Mouse (Mus musculus): Measurements from ENCODE around the gene Dpm1. TPM values are rescaled to one million over a fixed set of nuclear protein-coding genes. Genes with fewer than 3 reads are reported as not detected.
A peak's percentile ranks its signal among the peaks of the same experiment; 100 is the strongest.

The Dpm1 gene
- polyA plus RNA-seq, 1 experiment from 2014 or later, result 104 TPM

GRCm38 (mm10) chr2:168191856-168192255, 38.5 kb downstream of the Dpm1 start:
- Histone ChIP-seq H3K4me2 (ENCODE audit: low read depth, low read length) (no peak overlapping the region), H3K4me3 (ENCODE audit: low read length) (no peak overlapping the region), H3K27ac (ENCODE audit: low read length) (no peak overlapping the region), H3K9ac (ENCODE audit: low read length) (no peak overlapping the region), H3K9me3 (replicated peaks; ENCODE audit: control insufficient read depth, low read length) (no peaks in the 10 kb centered on the region), H3K4me1 (ENCODE audit: control insufficient read depth, insufficient read depth, low read length) (peaks cover 66% of the 10 kb centered on the region), H3K27me3 (ENCODE audit: control insufficient read depth, insufficient read depth, low read length) (no peaks in the 10 kb centered on the region), H3K36me3 (ENCODE audit: control insufficient read depth, insufficient read depth) (peaks cover 8% of the 10 kb centered on the region)
- ATAC-seq (replicated peaks; ENCODE audit: extremely low read depth, insufficient read depth, low FRiP score), result no peak
- WGBS, result 89% methylated on average over 2 of the region's 2 CpGs

GRCm38 (mm10) chr2:168175946-168176345, 54.4 kb downstream of the Dpm1 start:
- no peak for ATAC-seq (replicated peaks; ENCODE audit: extremely low read depth, insufficient read depth, low FRiP score)
- H3K9ac ChIP-seq (ENCODE audit: low read length), result no peak overlapping the region
- H3K36me3 ChIP-seq (ENCODE audit: control insufficient read depth, insufficient read depth), result peaks cover 15% of the 10 kb centered on the region; the same call in 1 of the 2 replicates
- H3K27me3 ChIP-seq (ENCODE audit: control insufficient read depth, insufficient read depth, low read length), result no peaks in the 10 kb centered on the region
- H3K9me3 ChIP-seq (replicated peaks; ENCODE audit: control insufficient read depth, low read length), result no peaks in the 10 kb centered on the region
- H3K4me3 ChIP-seq (ENCODE audit: low read length), result no peak overlapping the region
- H3K27ac ChIP-seq (ENCODE audit: low read length), result no peak overlapping the region
- WGBS, result 67% methylated on average over 7 of the region's 7 CpGs
- no peaks in the 10 kb centered on the region for H3K4me1 ChIP-seq (ENCODE audit: control insufficient read depth, insufficient read depth, low read length)
- no peak overlapping the region for H3K4me2 ChIP-seq (ENCODE audit: low read depth, low read length)

- peak; percentile 88 for ATAC-seq (replicated peaks; ENCODE audit: extremely low read depth, insufficient read depth, low FRiP score)
- Histone ChIP-seq H3K36me3 (ENCODE audit: control insufficient read depth, insufficient read depth) (0 out of 2 replicates have a peak, but pooled peaks cover 4% of the 10 kb centered on the region), H3K9ac (ENCODE audit: low read length) (peak overlapping the region; percentile 68), H3K27me3 (ENCODE audit: control insufficient read depth, insufficient read depth, low read length) (no peaks in the 10 kb centered on the region), H3K9me3 (replicated peaks; ENCODE audit: control insufficient read depth, low read length) (no peaks in the 10 kb centered on the region), H3K4me2 (ENCODE audit: low read depth, low read length) (peak overlapping the region; percentile 58), H3K27ac (ENCODE audit: low read length) (peak overlapping the region; percentile 79), H3K4me1 (ENCODE audit: control insufficient read depth, insufficient read depth, low read length) (peaks cover 14% of the 10 kb centered on the region), H3K4me3 (ENCODE audit: low read length) (peak overlapping the region; percentile 41)
- WGBS, result 8% methylated on average over 13 of the region's 13 CpGs
Measured at GRCm38 (mm10) chr2:168170167-168170685, 60.2 kb downstream of the Dpm1 start.

- Histone ChIP-seq H3K36me3 (ENCODE audit: control insufficient read depth, insufficient read depth) (0 out of 2 replicates have a peak, but pooled peaks cover under 1% of the 10 kb centered on the region), H3K9me3 (replicated peaks; ENCODE audit: control insufficient read depth, low read length) (no peaks in the 10 kb centered on the region), H3K27ac (ENCODE audit: low read length) (peak overlapping the region; percentile 79), H3K4me3 (ENCODE audit: low read length) (peak overlapping the region; percentile 41), H3K9ac (ENCODE audit: low read length) (peak overlapping the region; percentile 68), H3K4me2 (ENCODE audit: low read depth, low read length) (peak overlapping the region; percentile 58), H3K27me3 (ENCODE audit: control insufficient read depth, insufficient read depth, low read length) (no peaks in the 10 kb centered on the region), H3K4me1 (ENCODE audit: control insufficient read depth, insufficient read depth, low read length) (peaks cover 14% of the 10 kb centered on the region)
- WGBS, result 7% methylated on average over 9 of the region's 9 CpGs
- ATAC-seq (replicated peaks; ENCODE audit: extremely low read depth, insufficient read depth, low FRiP score), result peak; percentile 37; the same call in 1 of the 2 replicates
Measured at GRCm38 (mm10) chr2:168169800-168170113, 60.6 kb downstream of the Dpm1 start.

- Histone ChIP-seq H3K4me1 (ENCODE audit: control insufficient read depth, insufficient read depth, low read length) (peaks cover 14% of the 10 kb centered on the region), H3K27ac (ENCODE audit: low read length) (peak overlapping the region; percentile 79), H3K9ac (ENCODE audit: low read length) (peak overlapping the region; percentile 68), H3K4me3 (ENCODE audit: low read length) (peak overlapping the region; percentile 41), H3K9me3 (replicated peaks; ENCODE audit: control insufficient read depth, low read length) (no peaks in the 10 kb centered on the region), H3K36me3 (ENCODE audit: control insufficient read depth, insufficient read depth) (no peaks in the 10 kb centered on the region), H3K4me2 (ENCODE audit: low read depth, low read length) (peak overlapping the region; percentile 58), H3K27me3 (ENCODE audit: control insufficient read depth, insufficient read depth, low read length) (no peaks in the 10 kb centered on the region)
- WGBS, result 50% methylated on average over 9 of the region's 9 CpGs
- peak; percentile 21; the same call in 1 of the 2 replicates for ATAC-seq (replicated peaks; ENCODE audit: extremely low read depth, insufficient read depth, low FRiP score)
Measured at GRCm38 (mm10) chr2:168168892-168169799, 61.2 kb downstream of the Dpm1 start.

GRCm38 (mm10) chr2:168167781-168168180, 62.6 kb downstream of the Dpm1 start:
- no peak overlapping the region for H3K4me2 ChIP-seq (ENCODE audit: low read depth, low read length)
- H3K4me1 ChIP-seq (ENCODE audit: control insufficient read depth, insufficient read depth, low read length), result peaks cover 14% of the 10 kb centered on the region
- H3K27ac ChIP-seq (ENCODE audit: low read length), result no peak overlapping the region
- H3K9ac ChIP-seq (ENCODE audit: low read length), result no peak overlapping the region
- H3K36me3 ChIP-seq (ENCODE audit: control insufficient read depth, insufficient read depth), result no peaks in the 10 kb centered on the region
- H3K27me3 ChIP-seq (ENCODE audit: control insufficient read depth, insufficient read depth, low read length), result no peaks in the 10 kb centered on the region
- no peak for ATAC-seq (replicated peaks; ENCODE audit: extremely low read depth, insufficient read depth, low FRiP score)
- H3K9me3 ChIP-seq (replicated peaks; ENCODE audit: control insufficient read depth, low read length), result no peaks in the 10 kb centered on the region
- 43% methylated on average over 3 of the region's 3 CpGs for WGBS
- H3K4me3 ChIP-seq (ENCODE audit: low read length), result no peak overlapping the region

GRCm38 (mm10) chr2:168166750-168167460, 63.5 kb downstream of the Dpm1 start:
- Histone ChIP-seq H3K27me3 (ENCODE audit: control insufficient read depth, insufficient read depth, low read length) (no peaks in the 10 kb centered on the region), H3K9me3 (replicated peaks; ENCODE audit: control insufficient read depth, low read length) (no peaks in the 10 kb centered on the region), H3K4me2 (ENCODE audit: low read depth, low read length) (peak overlapping the region; percentile 10; the same call in 1 of the 2 replicates), H3K4me1 (ENCODE audit: control insufficient read depth, insufficient read depth, low read length) (peaks cover 14% of the 10 kb centered on the region), H3K9ac (ENCODE audit: low read length) (no peak overlapping the region), H3K36me3 (ENCODE audit: control insufficient read depth, insufficient read depth) (no peaks in the 10 kb centered on the region), H3K4me3 (ENCODE audit: low read length) (no peak overlapping the region), H3K27ac (ENCODE audit: low read length) (no peak overlapping the region)
- 52% methylated on average over 21 of the region's 21 CpGs for WGBS
- no peak for ATAC-seq (replicated peaks; ENCODE audit: extremely low read depth, insufficient read depth, low FRiP score)

- peak overlapping the region; percentile 69 for H3K9ac ChIP-seq (ENCODE audit: low read length)
- H3K4me2 ChIP-seq (ENCODE audit: low read depth, low read length), result peak overlapping the region; percentile 72
- 9% methylated on average over 14 of the region's 14 CpGs for WGBS
- no peaks in the 10 kb centered on the region for H3K27me3 ChIP-seq (ENCODE audit: control insufficient read depth, insufficient read depth, low read length)
- H3K36me3 ChIP-seq (ENCODE audit: control insufficient read depth, insufficient read depth), result no peaks in the 10 kb centered on the region
- H3K4me3 ChIP-seq (ENCODE audit: low read length), result peak overlapping the region; percentile 52
- H3K4me1 ChIP-seq (ENCODE audit: control insufficient read depth, insufficient read depth, low read length), result peaks cover 14% of the 10 kb centered on the region
- no peaks in the 10 kb centered on the region for H3K9me3 ChIP-seq (replicated peaks; ENCODE audit: control insufficient read depth, low read length)
- peak overlapping the region; percentile 76 for H3K27ac ChIP-seq (ENCODE audit: low read length)
- peak; percentile 17; the same call in 1 of the 2 replicates for ATAC-seq (replicated peaks; ENCODE audit: extremely low read depth, insufficient read depth, low FRiP score)
Measured at GRCm38 (mm10) chr2:168161978-168162377, 68.4 kb downstream of the Dpm1 start.
